Mouse (Mus musculus): Measurements from ENCODE around the gene Tex33. TPM values are rescaled to one million over a fixed set of nuclear protein-coding genes. Genes with fewer than 3 reads are reported as not detected.

Gene Tex33
- polyA plus RNA-seq, 1 experiment, result not detected

GRCm38 (mm10) chr15:78405098-78405497 lies 9.4 kb upstream of the Tex33 start:
- H3K27ac ChIP-seq (ENCODE audit: insufficient read depth, low read length), result no peak overlapping the region
- peaks cover 2% of the 10 kb centered on the region; the same call in 1 of the 2 replicates for H3K4me1 ChIP-seq (ENCODE audit: control insufficient read depth, insufficient read depth, low read length)
- H3K4me3 ChIP-seq (ENCODE audit: insufficient read depth, low read length), result peak overlapping the region; percentile 62; the same call in 1 of the 2 replicates
- TF ChIP-seq CTCF (IDR thresholded peaks at IDR 0.05; ENCODE audit: borderline replicate concordance, insufficient read depth, low read length) (no peak), POLR2A (IDR thresholded peaks at IDR 0.05; ENCODE audit: low read depth, low read length) (no peak)

GRCm38 (mm10) chr15:78403896-78404295 lies 8.2 kb upstream of the Tex33 start:
- no peak overlapping the region for H3K27ac ChIP-seq (ENCODE audit: insufficient read depth, low read length)
- no peak overlapping the region for H3K4me3 ChIP-seq (ENCODE audit: insufficient read depth, low read length)
- TF ChIP-seq POLR2A (IDR thresholded peaks at IDR 0.05; ENCODE audit: low read depth, low read length), result no peak
- TF ChIP-seq CTCF (IDR thresholded peaks at IDR 0.05; ENCODE audit: borderline replicate concordance, insufficient read depth, low read length), result no peak
- peaks cover 2% of the 10 kb centered on the region; the same call in 1 of the 2 replicates for H3K4me1 ChIP-seq (ENCODE audit: control insufficient read depth, insufficient read depth, low read length)

DNA sequence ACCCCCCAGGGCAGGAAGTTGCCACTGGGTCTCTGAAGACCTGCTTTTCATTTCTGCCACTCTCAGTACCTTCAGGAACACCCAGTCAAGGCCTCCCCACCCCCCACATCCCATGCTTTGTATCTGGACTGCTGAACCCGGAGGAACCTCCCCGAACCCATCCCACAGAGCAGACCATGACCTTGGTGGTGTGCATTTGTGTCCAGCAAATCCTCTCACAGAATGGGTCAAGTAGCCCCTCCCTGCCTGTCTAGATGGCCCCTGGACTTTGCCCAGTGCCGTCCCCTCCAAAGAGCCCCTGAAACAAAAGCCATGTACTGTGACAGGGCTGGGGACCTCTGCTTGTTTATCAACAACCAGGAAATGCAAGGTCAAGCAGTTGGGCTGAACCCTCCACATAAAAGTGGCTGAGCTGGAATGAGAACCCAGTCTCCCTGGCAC lies 7.6 kb upstream of the Tex33 start:
- H3K4me3 ChIP-seq (ENCODE audit: insufficient read depth, low read length), result no peak overlapping the region
- no peak overlapping the region for H3K27ac ChIP-seq (ENCODE audit: insufficient read depth, low read length)
- TF ChIP-seq POLR2A (IDR thresholded peaks at IDR 0.05; ENCODE audit: low read depth, low read length) (no peak), CTCF (IDR thresholded peaks at IDR 0.05; ENCODE audit: borderline replicate concordance, insufficient read depth, low read length) (no peak)
- H3K4me1 ChIP-seq (ENCODE audit: control insufficient read depth, insufficient read depth, low read length), result peaks cover 2% of the 10 kb centered on the region; the same call in 1 of the 2 replicates

DNA sequence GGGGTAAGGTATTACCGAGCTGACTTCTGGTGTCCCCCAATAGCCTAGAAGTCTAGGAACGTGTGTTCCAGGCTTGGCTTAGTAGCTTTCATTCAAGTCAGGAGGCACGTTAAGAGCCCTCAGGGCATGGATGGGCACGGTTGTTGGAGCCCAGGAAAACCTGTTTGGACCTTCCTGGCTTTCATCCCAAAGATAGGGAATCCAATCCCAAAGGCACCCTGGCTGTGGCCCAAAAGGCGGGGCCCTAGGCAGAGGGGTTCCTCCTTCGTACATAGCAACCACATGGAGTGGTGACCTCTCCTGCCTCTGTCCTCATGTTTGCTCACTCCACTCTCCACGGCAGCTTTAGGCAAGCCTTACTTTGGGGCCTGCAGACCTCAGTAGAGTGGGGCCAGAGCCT lies 6.7 kb upstream of the Tex33 start:
- H3K4me1 ChIP-seq (ENCODE audit: control insufficient read depth, insufficient read depth, low read length), result peaks cover 2% of the 10 kb centered on the region; the same call in 1 of the 2 replicates
- no peak overlapping the region for H3K4me3 ChIP-seq (ENCODE audit: insufficient read depth, low read length)
- TF ChIP-seq CTCF (IDR thresholded peaks at IDR 0.05; ENCODE audit: borderline replicate concordance, insufficient read depth, low read length) (no peak), POLR2A (IDR thresholded peaks at IDR 0.05; ENCODE audit: low read depth, low read length) (no peak)
- no peak overlapping the region for H3K27ac ChIP-seq (ENCODE audit: insufficient read depth, low read length)

- TF ChIP-seq POLR2A (IDR thresholded peaks at IDR 0.05; ENCODE audit: low read depth, low read length) (no peak), CTCF (IDR thresholded peaks at IDR 0.05; ENCODE audit: borderline replicate concordance, insufficient read depth, low read length) (no peak)
- Histone ChIP-seq H3K4me3 (ENCODE audit: insufficient read depth, low read length) (no peak overlapping the region), H3K27ac (ENCODE audit: insufficient read depth, low read length) (no peak overlapping the region), H3K4me1 (ENCODE audit: control insufficient read depth, insufficient read depth, low read length) (no peaks in the 10 kb centered on the region)
Observed at GRCm38 (mm10) chr15:78401921-78402320, 6.2 kb upstream of the Tex33 start.

DNA sequence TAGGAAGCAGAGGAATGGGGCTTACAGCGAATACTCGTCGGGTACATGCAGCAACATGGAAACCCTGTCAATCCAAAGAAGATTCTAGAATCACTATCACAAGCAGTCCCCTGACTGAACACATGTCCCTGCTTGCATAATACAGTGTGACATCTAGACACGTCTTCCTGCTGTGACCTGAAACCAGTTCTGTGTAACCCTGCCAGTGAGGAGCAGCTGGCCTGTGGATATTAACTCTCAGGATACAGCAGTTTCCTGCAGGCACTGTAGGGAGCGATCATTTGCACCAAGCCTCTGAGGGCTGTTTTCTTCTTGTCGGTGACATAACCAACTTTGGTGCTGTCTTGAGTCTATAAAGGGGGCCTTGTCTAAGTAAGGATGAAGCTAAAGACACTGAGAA lies 5.6 kb upstream of the Tex33 start:
- no peak for TF ChIP-seq CTCF (IDR thresholded peaks at IDR 0.05; ENCODE audit: borderline replicate concordance, insufficient read depth, low read length)
- TF ChIP-seq POLR2A (IDR thresholded peaks at IDR 0.05; ENCODE audit: low read depth, low read length), result no peak
- H3K27ac ChIP-seq (ENCODE audit: insufficient read depth, low read length), result no peak overlapping the region
- H3K4me3 ChIP-seq (ENCODE audit: insufficient read depth, low read length), result no peak overlapping the region
- no peaks in the 10 kb centered on the region for H3K4me1 ChIP-seq (ENCODE audit: control insufficient read depth, insufficient read depth, low read length)

DNA sequence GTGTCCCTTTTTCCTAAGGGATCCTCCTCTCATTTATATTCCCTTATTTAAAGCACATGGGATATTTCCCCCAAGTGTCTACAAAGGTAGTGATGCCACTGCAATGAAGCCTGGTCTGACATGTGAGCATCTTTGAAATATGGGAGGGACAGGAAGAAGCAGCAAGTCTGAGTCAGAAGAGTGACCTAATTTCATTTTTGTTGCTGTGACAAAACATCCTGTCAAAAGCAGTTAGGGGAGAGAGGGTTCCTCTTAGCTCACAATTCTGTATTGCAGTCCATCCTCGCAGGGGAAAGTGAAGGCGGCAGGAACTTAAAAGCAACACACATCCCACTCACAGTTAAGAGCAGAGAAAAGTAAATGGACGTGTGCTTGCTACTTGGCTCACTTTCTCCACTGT lies 4.9 kb downstream of the Tex33 start:
- Histone ChIP-seq H3K4me3 (ENCODE audit: insufficient read depth, low read length) (no peak overlapping the region), H3K27ac (ENCODE audit: insufficient read depth, low read length) (no peak overlapping the region), H3K4me1 (ENCODE audit: control insufficient read depth, insufficient read depth, low read length) (no peaks in the 10 kb centered on the region)
- TF ChIP-seq CTCF (IDR thresholded peaks at IDR 0.05; ENCODE audit: borderline replicate concordance, insufficient read depth, low read length) (no peak), POLR2A (IDR thresholded peaks at IDR 0.05; ENCODE audit: low read depth, low read length) (no peak)

- H3K4me3 ChIP-seq (ENCODE audit: insufficient read depth, low read length), result no peak overlapping the region
- H3K4me1 ChIP-seq (ENCODE audit: control insufficient read depth, insufficient read depth, low read length), result no peaks in the 10 kb centered on the region
- no peak overlapping the region for H3K27ac ChIP-seq (ENCODE audit: insufficient read depth, low read length)
- TF ChIP-seq POLR2A (IDR thresholded peaks at IDR 0.05; ENCODE audit: low read depth, low read length) (no peak), CTCF (IDR thresholded peaks at IDR 0.05; ENCODE audit: borderline replicate concordance, insufficient read depth, low read length) (no peak)
Observed at GRCm38 (mm10) chr15:78385564-78385963, 10.1 kb downstream of the Tex33 start.

- Histone ChIP-seq H3K4me3 (ENCODE audit: insufficient read depth, low read length) (no peak overlapping the region), H3K4me1 (ENCODE audit: control insufficient read depth, insufficient read depth, low read length) (no peaks in the 10 kb centered on the region), H3K27ac (ENCODE audit: insufficient read depth, low read length) (no peak overlapping the region)
- TF ChIP-seq CTCF (IDR thresholded peaks at IDR 0.05; ENCODE audit: borderline replicate concordance, insufficient read depth, low read length) (no peak), POLR2A (IDR thresholded peaks at IDR 0.05; ENCODE audit: low read depth, low read length) (no peak)
Observed at GRCm38 (mm10) chr15:78384220-78385116, 11.2 kb downstream of the Tex33 start.
